Mouse (Mus musculus) cerebellum, adult 2 months (tissue): Measurements from ENCODE around the gene Svopl. TPM values are rescaled to one million over a fixed set of nuclear protein-coding genes. Genes with fewer than 3 reads are reported as not detected.

Experiments used
- DNase-seq, 2 experiments: peaks; one replicate each; pipeline ENCODE4 v3.0.0; 2021
- H3K27ac ChIP-seq: fragments of 200-500 bp; 2 replicates; pipeline ENCODE4 v1.5.1; 2012; ENCODE audit warnings: low read length, control low read depth, inconsistent platforms; ENCODE audit not compliant: insufficient read depth
- H3K27me3 ChIP-seq: fragments of 200-500 bp; 2 replicates; pipeline ENCODE4 v1.6.1; 2012; ENCODE audit warnings: inconsistent platforms, mild to moderate bottlenecking, low read length, moderate library complexity; ENCODE audit not compliant: control insufficient read depth, insufficient read depth
- H3K4me1 ChIP-seq: fragments of 200-500 bp; 2 replicates; pipeline ENCODE4 v1.6.1; 2011; ENCODE audit warnings: low read length; ENCODE audit not compliant: control insufficient read depth, insufficient read depth
- H3K4me3 ChIP-seq: fragments of 200-500 bp; replicated peaks from 2 replicates; pipeline ENCODE3; 2011; ENCODE audit warnings: mild to moderate bottlenecking, low read depth, low read length, control low read depth; ENCODE audit not compliant: insufficient read depth
- CTCF ChIP-seq: fragments of 200-500 bp; IDR thresholded peaks from 2 replicates; pipeline ENCODE4 v1.5.1; 2011; ENCODE audit warnings: low read depth, mild to moderate bottlenecking, control low read depth, low read length, moderate library complexity, borderline replicate concordance; ENCODE audit not compliant: insufficient read depth
- POLR2A ChIP-seq: fragments of 200-500 bp; IDR thresholded peaks from 2 replicates; pipeline ENCODE4 v1.6.1; 2011; ENCODE audit warnings: low read length, control low read depth, borderline replicate concordance; ENCODE audit not compliant: insufficient read depth
- WGBS: fragments of 180-500 bp; shearing (Covaris S2); methylation state at CpG from one replicate; pipeline ENCODE4 v1.1.7; 2018; 5-methylcytosine and 5-hydroxymethylcytosine counted together
- polyA plus RNA-seq: library from polyadenylated mRNA; depleted of rRNA; stranded (reverse); fragments of >200 nt; gene quantifications from 2 replicates; pipeline ENCODE4 v1.2.3, GENCODE M21; 2012

Gene Svopl
- polyA plus RNA-seq, 1 experiment, result 0.11 TPM

DNA sequence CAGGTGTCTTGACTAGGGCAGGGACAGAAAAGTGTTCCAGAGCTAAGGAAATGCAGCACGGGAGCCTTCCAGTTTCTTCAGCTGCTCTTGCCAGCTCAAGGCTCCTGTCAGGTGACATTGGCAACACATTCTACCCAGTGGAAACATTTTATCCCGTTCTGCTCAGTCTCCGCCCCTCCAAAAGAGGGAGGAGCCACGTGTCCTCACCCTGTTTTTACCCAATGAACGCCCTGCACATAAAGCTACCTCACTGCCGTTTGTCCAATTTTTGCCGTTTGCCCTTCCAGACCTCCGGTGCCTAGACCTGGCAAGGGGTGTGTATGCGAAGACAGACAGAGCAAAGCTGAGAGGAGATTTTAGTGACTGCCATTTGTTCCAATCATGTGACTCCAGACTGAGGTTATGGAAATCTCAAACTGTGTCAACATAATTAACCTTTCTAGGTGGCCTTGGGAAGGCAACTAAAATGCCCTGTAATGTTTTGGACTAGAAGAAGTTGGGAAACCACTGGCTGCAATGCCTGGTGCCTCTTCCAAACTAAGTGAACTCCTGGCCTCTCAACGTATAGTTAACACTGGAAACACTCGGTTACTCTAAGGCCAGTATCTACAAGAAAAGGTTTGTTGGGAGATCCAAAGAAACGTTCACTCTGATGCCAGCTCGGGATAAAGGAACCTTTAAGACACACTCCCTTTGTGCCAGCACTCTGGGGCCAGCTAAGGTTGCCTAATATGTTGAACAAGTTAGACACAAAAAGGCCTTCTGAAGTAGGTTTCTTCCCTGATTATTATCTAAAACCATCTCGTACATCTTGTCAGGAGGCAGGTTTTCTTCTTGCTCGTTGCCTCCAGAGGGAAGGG, 8.9 kb upstream of the Svopl start:
- H3K4me3 ChIP-seq, result no peak overlapping the region
- no peak overlapping the region for H3K27ac ChIP-seq
- H3K27me3 ChIP-seq, result no peaks in the 10 kb centered on the region
- TF ChIP-seq POLR2A (no peak), CTCF (no peak)
- no peaks in the 10 kb centered on the region for H3K4me1 ChIP-seq
- DNase-seq, result no peak
- 74% methylated on average over 15 of the region's 15 CpGs for WGBS

DNA sequence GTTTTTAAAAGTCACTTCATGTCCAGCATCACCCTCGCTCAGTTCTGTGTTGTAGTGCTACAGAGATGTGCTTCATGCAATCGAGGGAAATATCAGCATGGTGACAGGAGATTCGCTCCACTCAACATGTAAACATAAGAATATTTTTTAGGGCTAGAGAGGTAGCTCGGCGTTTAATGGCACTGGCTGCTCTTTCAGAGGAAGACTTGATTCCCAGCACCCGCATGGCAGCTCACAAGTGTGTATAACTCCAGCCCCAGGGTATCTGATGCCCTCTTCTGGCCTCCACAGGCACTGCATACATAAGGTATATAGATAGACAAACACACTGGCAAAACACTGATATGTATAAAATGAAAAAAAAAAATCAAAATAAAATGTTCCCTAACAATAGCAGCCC, 2.8 kb upstream of the Svopl start:
- WGBS, result 95% methylated on average over 6 of the region's 6 CpGs
- Histone ChIP-seq H3K27ac (no peak overlapping the region), H3K4me3 (no peak overlapping the region), H3K4me1 (no peaks in the 10 kb centered on the region), H3K27me3 (no peaks in the 10 kb centered on the region)
- DNase-seq, result no peak
- TF ChIP-seq CTCF, result no peak
- no peak for TF ChIP-seq POLR2A

DNA sequence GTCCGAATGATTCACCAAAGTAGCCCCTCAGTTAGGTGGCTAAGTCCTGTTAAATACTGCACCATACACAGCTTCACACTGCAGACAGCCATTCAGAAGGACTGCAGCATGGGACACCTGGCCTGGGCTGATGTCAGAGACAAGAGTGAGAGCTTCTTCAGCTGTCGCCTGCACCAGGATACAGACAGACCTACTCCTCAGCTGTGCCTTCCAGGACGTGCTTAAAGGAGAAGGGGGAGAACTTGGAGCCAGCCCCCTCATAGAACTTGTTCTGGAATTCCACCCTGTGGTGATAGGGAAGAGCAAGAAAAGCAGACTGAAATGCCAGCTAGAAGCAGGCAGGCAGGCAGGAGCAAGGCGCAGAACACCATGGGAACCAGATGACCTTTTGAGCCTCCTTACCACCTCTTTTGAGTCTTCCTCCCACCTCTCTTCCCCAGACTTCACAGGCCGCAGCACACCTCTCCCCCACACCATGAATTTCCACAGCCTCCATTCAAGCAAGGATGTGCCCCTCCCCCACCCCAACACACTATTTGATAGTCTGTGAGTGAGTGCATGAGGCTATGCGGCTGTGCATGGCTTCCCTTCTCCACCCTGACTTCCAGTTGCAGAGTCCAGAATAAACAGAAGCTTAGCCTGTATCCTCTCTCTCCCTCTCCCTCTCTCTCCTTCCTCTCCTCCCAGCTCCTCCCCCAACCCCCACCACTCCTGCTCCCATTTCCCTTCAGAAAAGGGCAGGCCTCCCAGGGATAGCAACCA, 2.2 kb upstream of the Svopl start:
- H3K4me1 ChIP-seq, result no peaks in the 10 kb centered on the region
- 56% methylated on average over 6 of the region's 6 CpGs for WGBS
- no peak for DNase-seq
- TF ChIP-seq CTCF (no peak), POLR2A (no peak)
- no peak overlapping the region for H3K4me3 ChIP-seq
- H3K27ac ChIP-seq, result no peak overlapping the region
- no peaks in the 10 kb centered on the region for H3K27me3 ChIP-seq

DNA sequence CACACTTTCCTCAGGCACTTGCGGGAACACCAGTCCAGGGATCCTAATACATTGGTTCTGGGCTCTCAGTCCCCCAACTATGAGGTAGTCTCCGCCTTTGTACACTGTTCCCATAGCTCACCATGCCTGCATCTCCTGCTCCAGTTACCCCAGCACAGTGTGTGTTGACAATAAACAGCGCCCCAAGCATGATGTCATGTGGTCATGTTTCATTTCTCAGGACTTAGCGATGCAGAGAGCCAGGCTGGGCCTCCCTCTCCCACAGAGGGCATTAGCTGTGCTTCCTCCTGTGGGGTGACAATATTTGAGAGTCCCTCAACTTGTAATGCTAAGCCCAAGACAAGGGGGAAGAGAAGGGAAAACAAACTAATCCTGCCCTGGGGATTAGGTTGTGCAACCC, 1.2 kb upstream of the Svopl start:
- H3K27me3 ChIP-seq, result no peaks in the 10 kb centered on the region
- WGBS, result 75% methylated on average over 4 of the region's 4 CpGs

DNA sequence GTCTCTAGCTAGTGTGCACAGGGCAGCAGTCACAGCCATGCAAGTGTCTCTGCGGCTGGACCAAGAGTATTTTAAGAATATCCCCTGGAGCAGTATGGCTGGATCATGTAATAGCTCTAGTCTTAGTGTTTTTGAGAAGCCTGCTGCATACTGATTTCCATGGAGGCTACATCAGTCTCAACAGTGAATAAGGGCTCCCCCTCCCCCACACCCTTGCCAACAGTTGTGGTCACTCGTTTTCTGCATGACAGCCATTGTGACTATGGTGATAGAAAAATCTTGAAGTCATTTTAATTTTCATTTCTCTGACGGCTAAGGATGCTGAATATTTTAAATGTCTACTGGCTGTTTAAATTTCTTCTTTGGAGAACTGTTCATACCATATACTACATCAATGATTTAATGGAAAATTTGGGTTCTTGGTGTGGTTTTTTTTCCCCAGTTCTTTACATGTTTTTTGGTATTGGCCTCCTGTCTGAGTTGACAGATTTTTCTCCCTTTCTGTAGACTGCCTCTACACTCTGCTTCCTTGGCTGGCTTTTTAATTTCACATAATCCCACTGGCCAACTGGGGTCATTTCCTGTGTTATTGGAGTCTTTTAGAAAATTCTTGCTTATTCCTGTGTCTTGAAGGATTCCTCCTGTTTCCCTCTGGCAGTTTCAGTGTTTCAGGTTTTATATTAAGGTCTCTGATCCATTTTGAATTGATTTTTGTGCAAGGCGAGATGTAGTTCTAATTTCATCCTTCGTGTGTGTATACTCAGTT, 13.8 kb downstream of the Svopl start:
- no peak overlapping the region for H3K27ac ChIP-seq
- no peaks in the 10 kb centered on the region for H3K27me3 ChIP-seq
- no peak for DNase-seq
- TF ChIP-seq POLR2A, result no peak
- TF ChIP-seq CTCF, result no peak
- H3K4me1 ChIP-seq, result no peaks in the 10 kb centered on the region
- WGBS, result 68% methylated on average over 5 of the region's 5 CpGs
- H3K4me3 ChIP-seq, result no peak overlapping the region

More for the DNA sequence above, 1.2 kb upstream of the Svopl start:
- no peak for DNase-seq
- TF ChIP-seq CTCF (no peak), POLR2A (no peak)
- Histone ChIP-seq H3K4me3 (no peak overlapping the region), H3K4me1 (no peaks in the 10 kb centered on the region), H3K27ac (no peak overlapping the region)

DNA sequence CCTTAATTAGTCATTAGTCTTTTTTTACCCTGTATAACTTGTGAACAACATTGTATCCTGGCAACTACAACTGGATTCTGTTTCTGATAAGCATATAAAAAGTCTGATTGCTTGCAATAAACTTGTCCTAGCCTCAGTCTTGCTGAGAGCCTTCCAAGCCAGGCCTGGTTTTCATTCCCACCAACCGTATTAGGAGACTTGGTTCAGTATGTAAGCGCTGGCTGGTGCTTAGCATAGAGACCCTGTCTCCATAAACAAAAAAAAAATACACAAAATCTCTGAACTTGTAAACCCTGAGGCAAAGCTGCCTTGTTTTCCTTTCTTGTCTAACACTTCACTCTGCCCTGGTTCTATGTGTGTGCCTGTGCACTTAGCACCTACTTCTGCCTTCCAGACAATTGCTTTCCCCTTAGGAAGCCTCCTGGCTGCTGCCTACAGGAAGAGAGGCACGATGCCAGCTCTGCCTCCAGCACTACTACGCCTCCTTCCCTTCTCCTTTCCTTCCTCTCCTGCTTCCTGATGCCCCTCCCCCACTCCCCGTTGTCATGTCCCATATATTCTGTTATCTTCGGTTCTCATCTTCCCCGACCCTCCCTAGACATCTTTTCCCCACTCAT, 14.8 kb downstream of the Svopl start:
- no peak overlapping the region for H3K27ac ChIP-seq
- no peak for TF ChIP-seq POLR2A
- no peak for TF ChIP-seq CTCF
- H3K27me3 ChIP-seq, result no peaks in the 10 kb centered on the region
- no peak for DNase-seq
- no peak overlapping the region for H3K4me3 ChIP-seq
- 52% methylated on average over 7 of the region's 7 CpGs for WGBS
- no peaks in the 10 kb centered on the region for H3K4me1 ChIP-seq

DNA sequence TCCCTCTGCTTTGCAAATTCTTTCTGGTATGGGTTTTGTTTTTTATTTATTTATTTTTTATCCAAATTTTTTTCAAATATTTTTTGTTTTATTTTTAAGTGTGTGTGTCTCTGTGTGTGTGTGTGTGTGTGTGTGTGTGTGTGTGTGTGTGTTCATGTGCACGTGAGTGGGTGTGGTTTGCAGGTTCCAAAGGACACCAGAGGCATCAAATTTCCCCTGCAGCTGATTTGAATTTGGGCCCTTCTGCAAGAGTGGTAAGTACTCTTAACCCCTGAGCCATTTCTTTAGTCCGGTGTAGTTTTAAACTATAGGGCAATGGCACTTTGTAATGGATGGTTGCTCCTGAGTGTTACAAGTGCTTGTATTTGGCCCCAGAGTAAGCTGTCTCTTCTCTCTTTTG, 18.6 kb downstream of the Svopl start:
- DNase-seq, result no peak
- no peaks in the 10 kb centered on the region for H3K27me3 ChIP-seq
- 68% methylated on average over 2 of the region's 2 CpGs for WGBS
- H3K4me1 ChIP-seq, result no peaks in the 10 kb centered on the region
- no peak overlapping the region for H3K4me3 ChIP-seq
- no peak overlapping the region for H3K27ac ChIP-seq
- TF ChIP-seq POLR2A, result no peak
- TF ChIP-seq CTCF, result no peak
